Mouse (Mus musculus) myocyte (in vitro differentiated cells): ENCODE results near the gene Psmb10.

ENCODE experiments used
- MAX ChIP-seq: IDR thresholded peaks from one replicate; pipeline ENCODE4 v1.6.1; 2011; ENCODE audit warnings: low read depth, mild to moderate bottlenecking, control low read depth
- TCF12 ChIP-seq: IDR thresholded peaks from one replicate; pipeline ENCODE4 v1.6.1; 2011; ENCODE audit warnings: mild to moderate bottlenecking, control low read depth; ENCODE audit not compliant: poor library complexity, insufficient read depth, severe bottlenecking

DNA sequence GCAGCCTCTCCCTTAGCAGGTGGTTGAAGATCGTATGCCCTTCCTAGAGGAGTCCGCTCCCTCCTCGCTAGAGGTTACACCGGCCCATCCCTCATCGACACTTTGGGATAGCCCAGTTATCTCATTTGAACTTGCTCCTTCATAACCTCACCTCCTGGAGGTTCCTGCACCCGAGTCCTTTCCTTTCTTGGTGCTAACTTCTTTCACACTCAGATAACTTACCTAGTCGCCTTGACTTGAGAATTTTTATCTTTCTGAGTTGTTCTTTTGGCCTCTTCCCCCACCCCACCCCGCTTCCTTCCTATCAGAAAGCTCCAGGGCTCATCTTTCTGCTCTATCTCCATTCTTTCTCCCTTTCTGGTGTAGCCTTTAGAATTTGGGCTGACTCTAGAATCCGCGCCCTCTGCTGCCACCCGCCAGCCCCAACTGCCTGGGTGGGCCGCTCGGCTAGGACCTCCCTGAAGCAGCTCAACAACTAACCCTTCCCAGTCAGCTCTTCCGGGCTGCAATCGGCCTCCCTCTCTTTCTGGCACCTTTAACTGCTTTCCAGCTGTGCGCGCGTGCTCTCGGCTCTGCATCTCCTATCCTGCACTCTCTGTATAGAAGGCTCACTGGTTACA, 28.6 kb upstream of the Psmb10 start:
- TF ChIP-seq MAX = no peak
- no peak for TF ChIP-seq TCF12
